ENCODE assay signal across 14 mouse cellular contexts in the genomic region with DNA sequence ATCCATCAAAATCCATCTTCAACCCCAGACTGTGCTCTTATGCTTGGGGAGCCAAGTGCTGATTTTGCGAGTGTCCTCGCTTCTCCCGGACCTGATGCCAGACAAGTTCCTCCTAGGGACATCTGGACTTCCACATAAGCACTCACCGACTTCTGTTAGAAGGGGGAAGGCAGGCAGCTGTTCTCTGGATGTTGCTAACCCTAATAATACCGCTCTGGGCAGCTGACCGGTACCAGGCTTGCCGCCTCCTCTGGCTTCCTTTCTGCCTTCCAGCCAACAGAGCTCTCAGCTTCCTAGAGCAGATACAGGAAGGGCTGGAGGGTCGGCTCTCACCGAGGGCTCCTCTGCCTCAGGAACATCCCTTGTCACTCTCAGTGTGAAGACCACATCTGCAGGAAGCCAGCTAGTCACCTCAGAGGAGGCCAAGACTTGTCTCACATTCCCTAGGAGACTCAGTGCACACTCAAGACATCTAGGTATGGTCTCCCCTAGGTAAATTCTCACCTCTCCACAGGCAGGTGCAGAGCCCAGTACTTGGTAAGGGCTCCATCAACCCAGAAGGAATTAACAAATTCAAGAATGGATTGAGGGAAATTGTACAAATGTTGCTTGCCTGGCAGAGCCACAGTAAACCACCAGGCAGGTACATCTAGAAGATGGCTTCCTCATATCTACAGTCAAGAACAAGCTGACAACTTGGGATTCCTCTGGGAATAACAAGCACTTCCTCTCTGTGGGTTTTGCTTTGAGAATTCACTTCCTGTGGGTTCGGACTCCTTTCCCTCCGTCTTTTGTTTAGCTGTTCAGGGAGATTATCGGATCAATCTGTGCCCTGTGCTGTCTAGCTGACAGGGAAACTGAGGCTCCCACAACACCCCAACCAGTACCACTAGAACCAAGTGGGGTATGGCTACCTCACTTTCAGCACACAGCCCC. TPM values are rescaled to one million over a fixed set of nuclear protein-coding genes. Genes with fewer than 3 reads are reported as not detected.
DNase-seq lines count a peak whose midpoint lies in the region; ATAC-seq and TF ChIP-seq lines count a peak whose summit lies in the region.
"Had no signal": no experiment of that assay in that cellular context is flagged by ENCODE, and none has a peak within 500 bp of the region (broad histone marks: within the 10 kb centered on the region; RNA-seq: fewer than 3 reads in every experiment).

No protein-coding gene starts in this region.

- H3K4me3 ChIP-seq in heart, embryonic 10.5 days = no peak overlapping the region
- H3K4me3 ChIP-seq in midbrain, embryonic 10.5 days = no peak overlapping the region
- no peak overlapping the region for H3K4me3 ChIP-seq in midbrain, embryonic 16.5 days (ENCODE audit: low read depth, low read length)
- H3K4me3 ChIP-seq in heart, embryonic 13.5 days = no peak overlapping the region
- no peak overlapping the region for H3K4me3 ChIP-seq in small intestine, adult 2 months (ENCODE audit: low read depth, low read length)
- H3K4me3 ChIP-seq: hindbrain, embryonic 15.5 days had no signal

- intact Hi-C loops in heart, postnatal 36 days (cut with DNase I) = loop anchor here (5.0 to 10.0 kb wide), 2 partner anchors 62 to 175 kb away; no protein-coding TSS in a partner anchor

- H3K36me3 ChIP-seq in heart, embryonic 10.5 days = peaks cover 4% of the 10 kb centered on the region; the same call in 1 of the 2 replicates
- no peaks in the 10 kb centered on the region for H3K36me3 ChIP-seq in midbrain, embryonic 10.5 days
- H3K36me3 ChIP-seq in midbrain, embryonic 16.5 days (ENCODE audit: control insufficient read depth, insufficient read depth, low read length) = no peaks in the 10 kb centered on the region
- H3K36me3 ChIP-seq in heart, embryonic 13.5 days = no peaks in the 10 kb centered on the region
- no peaks in the 10 kb centered on the region for H3K36me3 ChIP-seq in small intestine, adult 2 months (ENCODE audit: control insufficient read depth, insufficient read depth, low read length)
- H3K36me3 ChIP-seq: hindbrain, embryonic 15.5 days had no signal

- no peak for TF ChIP-seq POLR2A in small intestine, adult 2 months (IDR thresholded peaks at IDR 0.05; ENCODE audit: low read depth, low read length)

- H3K27ac ChIP-seq in heart, embryonic 10.5 days = peak overlapping the region; percentile 57
- peak overlapping the region; percentile 52; the same call in 1 of the 2 replicates for H3K27ac ChIP-seq in midbrain, embryonic 10.5 days (replicated peaks)
- no peak overlapping the region for H3K27ac ChIP-seq in midbrain, embryonic 16.5 days (ENCODE audit: low read length)
- peak overlapping the region; percentile 20 for H3K27ac ChIP-seq in heart, embryonic 13.5 days (replicated peaks)
- peak overlapping the region; percentile 12; the same call in 1 of the 2 replicates for H3K27ac ChIP-seq in small intestine, adult 2 months (ENCODE audit: insufficient read depth, low read depth, low read length)
- H3K27ac ChIP-seq: hindbrain, embryonic 15.5 days had no signal

- no peaks in the 10 kb centered on the region for H3K27me3 ChIP-seq in heart, embryonic 10.5 days (ENCODE audit: insufficient read depth, poor library complexity, severe bottlenecking)
- no peaks in the 10 kb centered on the region for H3K27me3 ChIP-seq in midbrain, embryonic 10.5 days (ENCODE audit: low read depth, poor library complexity, severe bottlenecking)
- H3K27me3 ChIP-seq in midbrain, embryonic 16.5 days (ENCODE audit: control insufficient read depth, insufficient read depth, low read depth, low read length) = no peaks in the 10 kb centered on the region
- no peaks in the 10 kb centered on the region for H3K27me3 ChIP-seq in heart, embryonic 13.5 days (replicated peaks)
- H3K27me3 ChIP-seq in small intestine, adult 2 months (ENCODE audit: control insufficient read depth, insufficient read depth, low read length) = no peaks in the 10 kb centered on the region
- H3K27me3 ChIP-seq: hindbrain, embryonic 15.5 days had no signal

- no peak for ATAC-seq in midbrain, embryonic 16.5 days
- ATAC-seq in heart, embryonic 13.5 days (ENCODE audit: extremely low read depth, insufficient number of reproducible peaks, low FRiP score, low TSS enrichment) = no peak

- DNase-seq in heart, embryonic 10.5 days (ENCODE audit: low spot score) = peak; percentile 72
- DNase-seq in heart, postnatal 36 days = no peak
- DNase-seq in midbrain, embryonic 10.5 days (ENCODE audit: low spot score) = no peak
- no peak for DNase-seq in thymus, postnatal 4 days
- DNase-seq: cerebellum, adult 8-10 months; embryo, embryonic 11 days; kidney, adult 2 months; left cerebral cortex, postnatal 4 days had no signal

- H3K4me1 ChIP-seq in heart, embryonic 10.5 days = peaks cover 75% of the 10 kb centered on the region
- H3K4me1 ChIP-seq in midbrain, embryonic 10.5 days = peaks cover 13% of the 10 kb centered on the region
- H3K4me1 ChIP-seq in midbrain, embryonic 16.5 days (ENCODE audit: control insufficient read depth, insufficient read depth, low read length) = no peaks in the 10 kb centered on the region
- H3K4me1 ChIP-seq in heart, embryonic 13.5 days = peaks cover 77% of the 10 kb centered on the region
- peaks cover 6% of the 10 kb centered on the region for H3K4me1 ChIP-seq in small intestine, adult 2 months (ENCODE audit: control insufficient read depth, insufficient read depth, insufficient read length, low read length)

- TF ChIP-seq CTCF in small intestine, adult 2 months (IDR thresholded peaks at IDR 0.05; ENCODE audit: extremely low read depth, insufficient read length, insufficient replicate concordance, low read depth, low read length) = no peak

- no peaks in the 10 kb centered on the region for H3K9me3 ChIP-seq in heart, embryonic 10.5 days
- H3K9me3 ChIP-seq in midbrain, embryonic 10.5 days (replicated peaks) = no peaks in the 10 kb centered on the region
- H3K9me3 ChIP-seq in midbrain, embryonic 16.5 days (replicated peaks; ENCODE audit: control insufficient read depth, low read length, poor library complexity, severe bottlenecking) = no peaks in the 10 kb centered on the region
- no peaks in the 10 kb centered on the region for H3K9me3 ChIP-seq in heart, embryonic 13.5 days
- H3K9me3 ChIP-seq: hindbrain, embryonic 15.5 days had no signal

- no peak overlapping the region for H3K4me2 ChIP-seq in midbrain, embryonic 16.5 days (ENCODE audit: low read length)
- no peak overlapping the region for H3K4me2 ChIP-seq in heart, embryonic 13.5 days
- H3K4me2 ChIP-seq: hindbrain, embryonic 15.5 days had no signal

- no peak overlapping the region for H3K9ac ChIP-seq in midbrain, embryonic 16.5 days (ENCODE audit: low read depth, low read length)
- 0 out of 2 replicates have a peak overlapping the region, but pooled peaks have one; percentile 15 for H3K9ac ChIP-seq in heart, embryonic 13.5 days
- H3K9ac ChIP-seq: hindbrain, embryonic 15.5 days had no signal

- WGBS in heart, embryonic 10.5 days = 65% methylated on average over 12 of the region's 12 CpGs
- 86% methylated on average over 12 of the region's 12 CpGs for WGBS in midbrain, embryonic 10.5 days
- 89% methylated on average over 12 of the region's 12 CpGs for WGBS in midbrain, embryonic 16.5 days
- 67% methylated on average over 12 of the region's 12 CpGs for WGBS in heart, embryonic 13.5 days
- WGBS in small intestine, adult 2 months = 73% methylated on average over 12 of the region's 12 CpGs

RNA-seq across cellular contexts. Expression of gene Ggta1, which starts 13.1 kb away (rescaled TPM):
- polyA plus RNA-seq in heart, embryonic 10.5 days (2016; fragmentation: Nextera tagmentation; extraction: Ambion mirVana) = 30.4 and 51.3 TPM in 2 replicates
- total RNA-seq in heart, postnatal 36 days (2021) = 10 to 100 TPM; 19.0 to 22.5 TPM
- polyA plus RNA-seq in midbrain, embryonic 10.5 days (2016; fragmentation: Nextera tagmentation; extraction: Ambion mirVana) = 5.0 and 6.0 TPM in 2 replicates
- 6.1 and 6.4 TPM in 2 replicates for polyA plus RNA-seq in midbrain, embryonic 16.5 days (2015; fragmentation: Nextera tagmentation; extraction: Ambion mirVana)
- 30.9 and 32.5 TPM in 2 replicates for polyA plus RNA-seq in heart, embryonic 13.5 days (2015; fragmentation: Nextera tagmentation; extraction: Ambion mirVana)
- 3.5 and 3.6 TPM in 2 replicates for polyA plus RNA-seq in small intestine, adult 2 months (2012; rRNA removed)

RNA-seq across cellular contexts. Expression of gene 4930402F06Rik, which starts 53.0 kb away (rescaled TPM):
- not detected in 2 replicates for polyA plus RNA-seq in heart, embryonic 10.5 days (2016; fragmentation: Nextera tagmentation; extraction: Ambion mirVana)
- total RNA-seq in heart, postnatal 36 days (2021) = not detected
- polyA plus RNA-seq in midbrain, embryonic 10.5 days (2016; fragmentation: Nextera tagmentation; extraction: Ambion mirVana) = not detected in 2 replicates
- polyA plus RNA-seq in midbrain, embryonic 16.5 days (2015; fragmentation: Nextera tagmentation; extraction: Ambion mirVana) = not detected in 2 replicates
- polyA plus RNA-seq in heart, embryonic 13.5 days (2015; fragmentation: Nextera tagmentation; extraction: Ambion mirVana) = not detected in 2 replicates
- not detected in 2 replicates for polyA plus RNA-seq in small intestine, adult 2 months (2012; rRNA removed)
- total RNA-seq: gastrocnemius, postnatal 4 days; left cerebral cortex, postnatal 4 days; megakaryocyte progenitor cell, adult 5-6 weeks had no signal
- polyA plus RNA-seq: hindbrain, embryonic 15.5 days; kidney, adult 2 months had no signal
